ENCODE assay signal across 18 mouse cellular contexts in the genomic region with DNA sequence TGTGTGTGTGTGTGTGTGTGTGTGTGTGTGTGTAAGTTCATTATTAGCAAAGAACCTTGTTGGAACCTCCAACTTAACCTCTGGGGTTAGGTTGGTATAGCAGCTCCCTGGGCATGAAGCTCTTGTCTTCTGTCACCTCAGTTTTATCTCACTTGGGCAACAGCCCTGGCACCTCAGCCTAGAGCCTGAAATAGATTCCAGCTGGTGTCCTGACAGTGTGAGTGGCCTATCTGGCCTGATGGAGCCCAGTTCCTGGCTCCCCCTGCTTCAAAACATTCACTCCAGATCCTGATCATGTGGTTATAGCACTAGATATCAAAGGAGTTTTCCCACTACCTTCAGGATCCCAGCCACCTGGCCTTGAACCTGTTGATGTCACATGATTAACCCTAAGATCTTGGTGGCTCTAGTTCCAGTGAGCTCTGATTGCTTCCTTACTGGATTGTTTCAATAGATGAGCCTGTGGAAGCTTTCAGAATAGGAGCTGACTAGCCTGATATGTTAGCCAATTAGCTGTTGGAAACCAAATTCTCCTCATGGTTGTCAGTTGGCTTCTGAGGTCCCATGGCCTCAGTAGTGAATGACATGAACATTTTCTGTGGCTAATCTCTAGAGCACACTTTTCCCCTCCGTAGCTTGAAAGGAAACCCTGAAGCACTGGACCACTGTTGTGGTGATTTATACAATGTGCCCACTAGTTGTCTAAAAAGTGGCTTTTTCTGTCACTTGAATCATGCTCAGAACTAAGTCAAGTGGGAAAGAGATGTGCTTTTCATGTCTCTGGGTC. TPM values are rescaled to one million over a fixed set of nuclear protein-coding genes. Genes with fewer than 3 reads are reported as not detected.
A peak's percentile ranks its signal among the peaks of the same experiment; 100 is the strongest.
DNase-seq lines count a peak whose midpoint lies in the region; ATAC-seq and TF ChIP-seq lines count a peak whose summit lies in the region.
"Had no signal": no experiment of that assay in that cellular context is flagged by ENCODE, and none has a peak within 500 bp of the region (broad histone marks: within the 10 kb centered on the region; RNA-seq: fewer than 3 reads in every experiment).

No protein-coding gene starts in this region.

- no peaks in the 10 kb centered on the region for H3K9me3 ChIP-seq in heart, embryonic 12.5 days (replicated peaks)
- no peaks in the 10 kb centered on the region for H3K9me3 ChIP-seq in intestine, postnatal 0 days (ENCODE audit: control insufficient read depth)
- H3K9me3 ChIP-seq: embryonic facial prominence, embryonic 15.5 days; hindbrain, embryonic 10.5 days; liver, embryonic 13.5 days; midbrain, embryonic 12.5 days; neural tube, embryonic 12.5 days had no signal

- H3K27ac ChIP-seq in heart, embryonic 12.5 days (ENCODE audit: poor library complexity, severe bottlenecking) = no peak overlapping the region
- peak overlapping the region; percentile 62 for H3K27ac ChIP-seq in gastrocnemius, adult 2 months
- H3K27ac ChIP-seq in intestine, postnatal 0 days (ENCODE audit: low read depth, low read length) = no peak overlapping the region
- H3K27ac ChIP-seq: embryonic facial prominence, embryonic 15.5 days; hindbrain, embryonic 10.5 days; liver, embryonic 13.5 days; midbrain, embryonic 12.5 days; neural tube, embryonic 12.5 days had no signal

- H3K4me2 ChIP-seq in heart, embryonic 12.5 days = no peak overlapping the region
- no peak overlapping the region for H3K4me2 ChIP-seq in intestine, postnatal 0 days (replicated peaks; ENCODE audit: low read depth)
- H3K4me2 ChIP-seq: embryonic facial prominence, embryonic 15.5 days; liver, embryonic 13.5 days; midbrain, embryonic 12.5 days; neural tube, embryonic 12.5 days had no signal

- H3K4me1 ChIP-seq in heart, embryonic 12.5 days (replicated peaks) = peaks cover 6% of the 10 kb centered on the region
- H3K4me1 ChIP-seq in intestine, postnatal 0 days (replicated peaks; ENCODE audit: control insufficient read depth, insufficient read depth, low read length) = no peaks in the 10 kb centered on the region
- H3K4me1 ChIP-seq: embryonic facial prominence, embryonic 15.5 days; hindbrain, embryonic 10.5 days; liver, embryonic 13.5 days; midbrain, embryonic 12.5 days; neural tube, embryonic 12.5 days had no signal

- H3K4me3 ChIP-seq in heart, embryonic 12.5 days = no peak overlapping the region
- H3K4me3 ChIP-seq in gastrocnemius, adult 2 months = no peak overlapping the region
- H3K4me3 ChIP-seq in intestine, postnatal 0 days (ENCODE audit: low read depth, low read length) = no peak overlapping the region
- H3K4me3 ChIP-seq: embryonic facial prominence, embryonic 15.5 days; hindbrain, embryonic 10.5 days; liver, embryonic 13.5 days; midbrain, embryonic 12.5 days; neural tube, embryonic 12.5 days had no signal

- WGBS in heart, embryonic 12.5 days = 59% methylated on average over 1 of the region's 1 CpGs
- 78% methylated on average over 1 of the region's 1 CpGs for WGBS in intestine, postnatal 0 days

- intact Hi-C loops in gastrocnemius, adult 2 months (cut with DNase I) = no loop called here
- intact Hi-C loops in heart, postnatal 10 days (cut with DNase I) = loop anchor here (2.0 kb wide), 1 partner anchor 15 kb away; no protein-coding TSS in a partner anchor

- H3K9ac ChIP-seq in heart, embryonic 12.5 days = no peak overlapping the region
- no peak overlapping the region for H3K9ac ChIP-seq in intestine, postnatal 0 days (ENCODE audit: low read depth, low read length)
- H3K9ac ChIP-seq: embryonic facial prominence, embryonic 15.5 days; liver, embryonic 13.5 days; midbrain, embryonic 12.5 days; neural tube, embryonic 12.5 days had no signal

- DNase-seq in heart, adult 18-20 months = peak; percentile 73 to 86
- peak; percentile 84 for DNase-seq in gastrocnemius, adult 2 months
- peak; percentile 81 to 83 for DNase-seq in heart, postnatal 10 days
- peak; percentile 42 for DNase-seq in lung, postnatal 25 days (ENCODE audit: low spot score)
- no peak for DNase-seq in spleen, postnatal 36 days (ENCODE audit: low spot score in 2 of 2)
- no peak for DNase-seq in testis, postnatal 14 days (ENCODE audit: low spot score)
- DNase-seq: kidney, postnatal 25 days; liver, embryonic 13.5 days; retina, postnatal 1 day had no signal

- no peak for ATAC-seq in heart, embryonic 12.5 days (ENCODE audit: insufficient number of reproducible peaks, low FRiP score)
- ATAC-seq in intestine, postnatal 0 days = no peak
- ATAC-seq: forebrain, embryonic 14.5 days; intestine, embryonic 16.5 days had no signal

- 0 out of 2 replicates have a peak, but pooled peaks cover 16% of the 10 kb centered on the region for H3K27me3 ChIP-seq in heart, embryonic 12.5 days (replicated peaks)
- no peaks in the 10 kb centered on the region for H3K27me3 ChIP-seq in intestine, postnatal 0 days (replicated peaks; ENCODE audit: control insufficient read depth, insufficient read depth, low read length)
- H3K27me3 ChIP-seq: embryonic facial prominence, embryonic 15.5 days; liver, embryonic 13.5 days; midbrain, embryonic 12.5 days; neural tube, embryonic 12.5 days had no signal

- no peak for TF ChIP-seq CTCF in gastrocnemius, adult 2 months (IDR thresholded peaks at IDR 0.05)
- TF ChIP-seq CTCF in intestine, postnatal 0 days (IDR thresholded peaks at IDR 0.05; ENCODE audit: low read depth) = no peak

- no peaks in the 10 kb centered on the region for H3K36me3 ChIP-seq in heart, embryonic 12.5 days
- H3K36me3 ChIP-seq in intestine, postnatal 0 days (ENCODE audit: control insufficient read depth, insufficient read depth) = no peaks in the 10 kb centered on the region
- H3K36me3 ChIP-seq: embryonic facial prominence, embryonic 15.5 days; hindbrain, embryonic 10.5 days; liver, embryonic 13.5 days; midbrain, embryonic 12.5 days; neural tube, embryonic 12.5 days had no signal

RNA-seq across cellular contexts. Expression of a gene that starts 27.4 kb away (rescaled TPM):
- not detected for total RNA-seq in heart, adult 18-20 months (2021)
- not detected in 2 replicates for polyA plus RNA-seq in heart, embryonic 12.5 days (2016; fragmentation: Nextera tagmentation; extraction: Ambion mirVana)
- not detected for total RNA-seq in gastrocnemius, adult 2 months (2021)
- total RNA-seq in heart, postnatal 10 days (2021) = not detected
- polyA plus RNA-seq in intestine, postnatal 0 days (2015; fragmentation: Nextera tagmentation; extraction: Ambion mirVana) = not detected in 2 replicates
- polyA plus RNA-seq: C2C12; embryonic facial prominence, embryonic 15.5 days; forebrain, embryonic 14.5 days; hindbrain, embryonic 10.5 days; intestine, embryonic 16.5 days; liver, embryonic 13.5 days; midbrain, embryonic 12.5 days; neural tube, embryonic 12.5 days had no signal

Comparison
In these comparisons a context has a peak if more than half of its experiments do, and no peak if none do; other contexts are left out.
1. DNase-seq: peak in heart, adult 18-20 months (2 of 2), gastrocnemius, adult 2 months (single experiment), heart, postnatal 10 days (2 of 2) and lung, postnatal 25 days (single experiment); none in spleen, postnatal 36 days (0 of 2) and testis, postnatal 14 days (single experiment).